Mouse (Mus musculus) cerebellum, postnatal 25 days (tissue): Measurements from ENCODE around the gene Slfn2.
"Not testable (repeated sequence)": the region's sequence is repeated elsewhere in the genome, so short reads cannot be mapped to it uniquely, and the experiment has no call there.

ENCODE experiments used
- DNase-seq, 2 experiments: peaks; one replicate each; pipeline ENCODE4 v3.0.0; 2021; ENCODE audit warnings: mixed read lengths in 2 of 2

Slfn2 gene

GRCm38 (mm10) chr11:83064946-83065345, at the start of gene Slfn2:
Gene Slfn2, plus strand, starts transcription at chr11:83065112.
- DNase-seq, result no peak

GRCm38 (mm10) chr11:83016093-83016492, 48.8 kb upstream of the Slfn2 start:
- no peak for DNase-seq

GRCm38 (mm10) chr11:83019561-83020519, 45.1 kb upstream of the Slfn2 start:
- DNase-seq, result not testable (repeated sequence)

DNA sequence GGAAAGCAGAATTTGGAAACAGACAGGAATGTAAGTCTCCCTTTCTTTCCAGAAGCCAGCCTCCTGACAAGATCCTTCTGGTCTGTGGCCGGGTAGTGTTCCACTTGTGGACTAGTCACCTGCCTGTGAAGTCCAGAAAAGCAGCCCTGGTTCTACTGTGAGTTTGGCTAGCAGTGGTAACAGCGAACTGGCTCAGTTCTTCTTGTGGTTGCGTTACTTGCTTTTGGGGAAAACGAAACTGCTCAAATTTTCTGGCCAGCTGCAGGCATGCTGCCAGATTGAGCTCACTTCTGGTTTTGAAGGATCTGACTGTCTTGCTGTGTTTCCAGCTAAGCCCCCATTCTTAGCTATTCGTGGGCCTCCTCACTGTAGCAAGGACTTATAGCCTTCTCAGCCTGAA, 44.3 kb upstream of the Slfn2 start, which contains the start of gene Slfn8:
TSS of gene Slfn8 (minus strand) at position 190 of the 400 bp plus-strand sequence.
- DNase-seq, result peak in 1 of 2 experiments; percentile 1

- not testable (repeated sequence) for DNase-seq
Observed at GRCm38 (mm10) chr11:83038686-83039085, 26.2 kb upstream of the Slfn2 start.

GRCm38 (mm10) chr11:83039156-83039555, 25.8 kb upstream of the Slfn2 start:
- no peak for DNase-seq

- DNase-seq, result no peak
Observed at GRCm38 (mm10) chr11:83039796-83040195, 25.1 kb upstream of the Slfn2 start.

GRCm38 (mm10) chr11:83040325-83040724, 24.6 kb upstream of the Slfn2 start:
- DNase-seq, result no peak

DNA sequence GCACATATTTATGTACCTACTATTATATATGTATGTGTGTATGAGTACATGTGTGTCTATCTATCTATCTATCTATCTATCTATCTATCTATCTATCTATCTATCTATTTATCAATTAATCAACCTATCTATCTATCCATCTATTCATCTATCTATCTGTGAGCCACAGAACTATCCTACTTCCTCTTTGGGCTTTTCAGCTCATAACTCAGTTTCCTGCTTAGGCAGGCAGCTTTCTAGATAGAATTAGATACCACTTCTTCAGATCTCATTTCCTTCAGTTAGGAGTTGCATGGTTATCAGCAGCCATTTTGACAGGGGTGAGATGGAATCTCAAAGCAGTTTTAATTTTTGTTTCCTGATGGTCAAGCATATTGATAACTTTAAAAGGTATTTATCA, 23.9 kb upstream of the Slfn2 start:
- DNase-seq, result no peak

GRCm38 (mm10) chr11:83043891-83044290, 21.0 kb upstream of the Slfn2 start:
- DNase-seq, result no peak

DNA sequence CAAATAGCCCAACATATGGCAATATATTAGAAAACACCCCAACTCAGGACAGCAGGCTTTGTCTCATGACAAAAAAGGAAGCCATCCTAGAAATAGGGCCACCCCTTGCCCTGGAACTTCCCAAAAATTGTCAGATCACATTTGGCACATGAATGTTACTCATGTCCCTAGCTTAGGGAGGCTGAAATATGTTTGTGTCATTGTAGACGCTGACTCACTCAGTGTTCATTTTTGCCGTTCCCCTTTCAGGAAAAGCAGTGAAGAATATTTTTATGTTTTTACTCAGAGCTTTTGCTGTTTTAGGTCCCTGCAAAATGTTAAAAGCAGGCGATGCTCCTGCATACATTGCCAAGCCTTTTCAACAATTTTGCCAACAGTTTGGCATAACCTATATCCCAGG, 19.3 kb upstream of the Slfn2 start:
- no peak for DNase-seq

- DNase-seq, result peak; percentile 29 to 58
Observed at GRCm38 (mm10) chr11:83057863-83058262, 7.0 kb upstream of the Slfn2 start.

GRCm38 (mm10) chr11:83060412-83061020, 4.4 kb upstream of the Slfn2 start:
- no peak for DNase-seq

- DNase-seq, result no peak
Observed at GRCm38 (mm10) chr11:83061806-83062205, 3.1 kb upstream of the Slfn2 start.

GRCm38 (mm10) chr11:83063126-83063525, 1.8 kb upstream of the Slfn2 start:
- no peak for DNase-seq

GRCm38 (mm10) chr11:83063941-83064349, 967 bp upstream of the Slfn2 start:
- DNase-seq, result no peak

- DNase-seq, result no peak
Observed at GRCm38 (mm10) chr11:83065441-83066344, 781 bp downstream of the Slfn2 start.

DNA sequence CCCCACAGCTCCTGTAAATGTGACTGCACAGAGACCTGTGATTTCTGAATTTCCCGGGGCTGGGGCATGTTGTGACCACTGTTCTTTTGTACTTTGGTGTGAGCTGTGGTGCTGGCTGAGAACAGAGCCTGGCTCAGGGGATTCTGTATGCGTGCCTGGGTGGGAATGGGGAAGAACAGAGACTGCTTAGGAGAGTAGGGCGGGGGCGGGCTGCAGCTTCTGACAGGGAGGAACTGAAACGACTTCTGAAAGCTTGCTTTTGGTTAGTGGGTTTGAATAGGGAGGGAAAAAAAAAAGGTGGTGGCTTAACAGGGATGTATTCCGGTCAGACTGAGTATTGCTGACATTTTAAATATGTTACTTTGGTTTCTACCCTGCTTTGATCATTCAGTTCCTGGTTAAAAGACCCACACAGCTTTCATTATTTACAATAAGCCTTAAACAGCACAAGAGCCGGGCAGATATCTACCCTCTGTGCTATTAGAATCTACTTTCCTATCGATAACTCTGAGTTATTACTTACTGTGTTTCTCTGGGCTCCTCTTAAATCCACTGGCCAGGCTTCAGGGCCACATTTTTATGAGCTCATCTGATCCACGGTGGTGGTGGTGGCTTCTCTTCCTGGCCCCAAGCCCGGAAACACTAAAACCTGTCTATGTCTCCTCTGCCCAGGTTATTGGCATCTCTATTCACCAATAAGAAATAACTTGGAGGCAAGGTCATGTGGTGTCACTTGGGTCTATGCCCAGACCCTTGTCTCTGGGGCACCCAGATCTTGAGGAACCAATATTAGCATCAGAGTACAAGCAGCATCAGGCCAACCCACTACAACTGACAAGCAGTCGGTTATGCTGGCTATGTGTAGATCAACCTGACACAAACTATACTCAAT, 2.0 kb downstream of the Slfn2 start:
- no peak for DNase-seq

DNA sequence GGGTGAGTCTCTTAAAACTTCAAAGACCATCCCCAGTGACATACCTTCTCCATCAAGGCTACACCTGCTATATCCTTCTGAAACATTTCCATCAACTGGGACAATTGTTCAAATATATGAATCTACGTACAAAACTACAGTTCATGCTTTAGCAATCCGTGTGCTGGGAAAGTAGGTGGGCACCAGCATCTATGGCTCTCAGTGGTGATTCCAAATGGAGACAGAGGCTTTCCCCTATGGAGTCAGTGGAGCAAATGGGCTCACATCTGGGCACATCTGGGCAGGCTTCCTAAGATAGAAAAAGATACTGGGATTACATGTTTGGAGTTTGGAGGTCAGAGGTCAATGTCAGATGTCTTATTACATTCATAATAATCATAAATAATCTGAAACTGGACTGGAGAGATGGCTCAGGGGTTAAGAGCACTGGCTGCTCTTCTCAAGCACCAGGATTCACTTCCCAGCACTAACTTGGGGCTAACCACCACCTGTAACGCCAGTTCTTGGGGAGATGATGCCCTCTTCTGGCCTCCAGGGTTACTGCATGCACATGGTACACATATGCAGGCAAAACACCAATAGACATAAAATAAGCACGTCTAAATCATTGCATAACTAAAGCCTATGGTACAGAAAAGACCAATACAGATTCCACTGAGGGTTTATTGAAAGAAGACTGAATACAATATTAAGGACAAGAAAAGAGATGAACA, 3.2 kb downstream of the Slfn2 start:
- no peak for DNase-seq

DNA sequence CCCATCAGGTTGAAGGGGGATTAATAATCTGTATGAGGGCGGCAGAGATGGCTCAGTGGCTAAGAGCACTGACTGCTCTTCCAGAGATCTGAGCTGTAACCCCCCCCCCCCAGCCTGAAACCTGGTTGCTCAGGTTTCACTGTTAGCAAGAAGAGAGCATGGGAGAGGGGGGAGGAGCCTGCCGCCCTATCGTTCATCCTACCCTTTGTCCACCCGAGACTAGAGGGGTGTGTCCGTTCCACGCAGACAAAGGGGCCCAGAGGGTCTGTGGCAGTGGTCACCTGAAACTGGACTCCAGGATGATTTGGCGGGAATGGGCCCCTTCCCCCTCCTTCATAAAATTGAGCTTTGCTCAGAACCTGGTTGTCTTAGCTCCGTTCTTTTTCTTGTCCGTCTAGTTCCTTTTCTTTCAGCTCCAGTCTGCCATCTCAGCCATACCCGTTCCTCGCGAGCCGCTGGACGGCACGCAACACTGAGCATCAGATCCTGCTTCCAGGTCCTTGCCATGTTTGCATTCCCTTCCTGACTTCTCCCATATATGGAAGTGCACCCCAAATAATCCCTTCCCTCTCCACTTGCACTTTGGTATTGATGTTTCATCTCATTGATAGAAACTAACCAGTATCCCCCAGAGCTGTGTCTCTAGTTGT, 5.5 kb downstream of the Slfn2 start:
- no peak for DNase-seq
